Mouse (Mus musculus) ovary, postnatal 14 days (tissue): ENCODE measurements around the gene Man2a1.

ENCODE experiments used
- DNase-seq: peaks from one replicate; pipeline ENCODE4 v3.0.0; 2022; ENCODE audit warnings: low spot score

Gene Man2a1

DNA sequence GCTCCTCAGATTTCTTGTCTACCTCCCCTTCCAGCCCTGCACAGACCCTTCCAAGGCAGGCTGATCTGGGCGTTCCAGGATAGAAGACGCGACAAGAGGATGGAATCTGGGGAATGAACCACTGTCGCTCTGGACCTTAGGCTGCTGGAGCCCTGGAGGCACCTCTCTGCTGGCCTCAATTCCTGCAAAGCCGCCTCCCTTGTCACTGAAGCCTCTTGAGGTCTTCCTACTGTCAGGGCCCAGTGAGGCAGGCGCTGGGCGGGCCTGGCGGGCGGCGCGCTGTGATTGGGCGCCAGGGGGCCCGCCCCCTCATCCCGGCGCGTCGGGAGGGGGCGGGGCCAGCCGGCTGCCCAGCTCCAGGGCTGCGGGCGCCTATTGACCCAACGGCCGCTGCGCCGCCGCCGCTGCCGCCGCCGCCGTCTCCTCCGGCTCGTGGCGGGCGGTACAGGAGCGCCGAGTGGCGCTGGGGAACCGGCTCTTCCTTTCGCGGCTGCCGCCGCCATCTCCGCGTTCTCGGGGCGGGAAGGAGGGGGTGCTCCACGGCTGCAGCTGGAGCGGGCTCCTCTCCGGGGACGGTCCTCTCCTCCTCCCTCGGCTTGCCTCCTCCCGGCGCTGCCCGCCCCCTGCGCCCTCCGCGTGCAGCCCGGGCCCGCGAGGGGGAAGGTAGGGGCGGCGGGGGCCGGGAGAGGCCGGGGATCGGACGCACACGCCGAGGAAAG is at the start of gene Man2a1:
TSS of gene Man2a1 (plus strand) at position 365 of the 719 bp plus-strand sequence.
- peak; percentile 73 for DNase-seq

DNA sequence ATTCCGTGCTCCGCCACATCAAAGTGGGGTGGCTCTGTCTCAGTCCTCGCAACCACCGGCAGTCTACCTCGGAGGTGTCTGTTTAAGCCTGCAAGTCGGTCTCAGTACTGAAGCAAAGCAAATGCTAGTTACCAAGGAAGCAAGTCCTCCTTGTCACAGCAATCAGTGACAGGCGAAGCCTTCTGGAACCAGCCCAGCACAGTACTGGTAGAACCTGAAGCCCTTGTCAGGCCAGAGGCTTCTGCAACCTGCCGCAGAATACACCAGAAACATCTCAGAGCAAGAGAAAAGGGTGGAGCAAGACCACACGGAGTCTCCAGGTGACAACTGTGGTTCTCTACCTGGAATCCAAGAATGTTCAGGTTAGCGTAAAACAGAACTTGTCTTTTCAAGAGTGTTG is 47.2 kb upstream of the Man2a1 start:
- DNase-seq, result no peak

DNA sequence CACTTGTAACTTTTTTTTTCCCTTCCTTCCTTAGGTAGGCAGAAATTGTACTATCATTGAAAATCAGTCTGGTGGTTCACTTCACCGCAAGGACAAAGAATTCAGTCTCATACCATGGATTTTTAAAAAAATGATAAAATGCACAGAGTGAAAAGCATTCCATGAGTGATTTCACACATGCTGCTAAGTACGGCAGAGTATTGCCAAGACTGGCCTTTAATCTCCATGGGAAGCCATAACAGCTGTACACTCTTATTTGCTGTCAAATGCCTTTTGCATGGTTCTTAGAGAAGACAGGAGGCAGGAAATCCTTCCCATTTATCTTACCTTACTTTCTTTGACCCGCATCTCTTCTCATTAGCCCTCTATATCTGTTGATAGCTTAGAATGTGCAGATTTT is 45.6 kb upstream of the Man2a1 start:
- DNase-seq, result no peak

DNA sequence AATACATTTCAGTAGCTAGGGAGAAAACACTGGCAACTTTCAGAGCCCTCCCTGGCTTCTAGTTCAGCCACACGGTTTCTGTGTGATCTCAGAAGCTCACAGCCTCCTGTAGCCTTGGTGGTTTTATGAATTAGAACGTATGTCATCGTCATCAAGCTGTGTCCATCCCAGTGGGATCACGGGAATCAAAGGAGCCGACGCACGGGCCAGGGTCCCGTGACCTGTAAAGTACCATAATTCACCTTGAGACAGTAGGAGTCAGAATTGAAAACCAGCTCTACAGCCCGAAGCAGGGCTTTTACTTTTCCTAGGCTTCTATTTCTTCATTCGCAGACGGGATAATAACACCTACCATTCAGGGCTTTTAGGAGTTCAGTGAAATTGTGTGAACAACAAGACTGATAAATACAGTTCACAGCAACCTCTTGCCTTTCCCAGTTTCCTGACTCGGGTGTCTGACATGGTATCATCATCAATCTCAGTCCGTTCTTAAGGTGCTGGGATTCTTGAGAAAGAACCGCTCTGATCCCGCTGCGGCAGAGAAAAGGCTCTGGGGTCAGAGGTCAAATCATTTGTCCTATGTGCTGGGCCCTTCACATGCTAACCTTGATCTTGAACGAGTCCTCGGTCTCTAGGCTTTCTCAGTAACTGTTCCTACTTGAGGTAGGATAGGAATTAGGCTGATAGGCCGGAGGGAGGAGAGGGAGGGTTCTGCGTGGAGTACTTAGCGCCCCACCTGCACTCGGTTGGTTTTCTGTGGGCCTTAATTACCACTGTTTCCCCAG is 43.7 kb upstream of the Man2a1 start:
- no peak for DNase-seq

DNA sequence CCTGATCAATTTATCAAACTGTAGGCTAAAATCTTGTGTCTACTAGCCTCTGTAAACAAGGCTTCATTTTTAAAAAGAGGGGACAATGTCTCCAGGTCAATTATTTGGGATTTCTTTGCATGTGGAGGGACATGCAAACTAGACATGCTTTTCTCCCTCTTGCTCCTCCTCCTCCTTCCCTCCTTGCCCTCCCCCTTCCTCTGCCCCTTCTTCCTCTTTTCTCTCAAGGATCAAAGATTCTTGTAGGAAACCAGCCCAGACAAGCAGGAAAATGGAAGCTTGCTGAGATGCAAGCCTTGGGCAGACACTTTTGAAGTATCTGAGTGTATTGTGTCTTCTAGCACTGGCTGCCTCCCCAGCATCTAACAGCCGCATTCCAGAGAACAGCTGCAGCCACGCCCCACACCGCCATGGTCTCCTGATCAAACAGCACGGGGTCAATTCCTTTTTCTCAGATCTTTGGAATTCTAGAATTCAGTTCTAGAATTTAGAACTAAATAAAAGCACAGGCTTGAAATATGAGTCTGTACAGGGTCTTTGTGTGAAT is 41.5 kb upstream of the Man2a1 start:
- no peak for DNase-seq

DNA sequence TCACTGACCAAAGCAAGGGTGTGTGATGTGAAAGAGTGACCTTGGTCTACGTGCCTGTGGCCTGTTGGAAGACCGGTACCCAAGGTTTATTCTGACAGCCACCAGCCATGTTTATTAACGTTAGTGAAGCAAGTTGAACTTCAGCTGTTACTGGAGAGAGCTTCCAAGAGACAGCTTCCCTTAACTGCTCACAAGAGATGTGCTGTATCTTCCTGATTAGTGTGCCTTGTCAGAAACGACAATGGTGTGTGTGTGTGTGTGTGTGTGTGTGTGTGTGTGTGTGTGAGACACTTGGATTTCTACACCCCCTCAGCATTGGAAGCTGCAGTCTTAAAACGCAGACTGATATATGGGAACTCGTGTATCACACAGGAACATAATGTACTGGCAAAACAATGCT is 34.1 kb upstream of the Man2a1 start:
- no peak for DNase-seq

DNA sequence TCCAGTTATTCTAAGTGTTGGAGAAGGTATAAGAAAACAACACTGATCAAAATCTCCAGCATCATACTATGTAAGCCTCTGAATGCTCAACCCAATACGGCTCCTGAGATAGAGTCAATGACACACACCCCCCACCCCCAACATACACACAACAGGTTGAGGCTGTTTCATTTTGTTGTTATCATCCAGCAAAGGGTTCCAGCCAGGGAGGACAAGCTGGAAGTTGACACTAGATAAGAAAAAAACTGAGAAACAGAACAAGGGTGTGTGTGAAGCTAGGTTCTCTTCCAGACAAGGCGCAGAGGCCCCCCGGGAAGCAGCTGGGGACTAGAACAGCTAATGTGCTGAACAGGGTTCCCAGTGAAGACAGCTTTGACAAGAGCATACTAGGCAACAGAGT is 33.0 kb upstream of the Man2a1 start:
- no peak for DNase-seq

DNA sequence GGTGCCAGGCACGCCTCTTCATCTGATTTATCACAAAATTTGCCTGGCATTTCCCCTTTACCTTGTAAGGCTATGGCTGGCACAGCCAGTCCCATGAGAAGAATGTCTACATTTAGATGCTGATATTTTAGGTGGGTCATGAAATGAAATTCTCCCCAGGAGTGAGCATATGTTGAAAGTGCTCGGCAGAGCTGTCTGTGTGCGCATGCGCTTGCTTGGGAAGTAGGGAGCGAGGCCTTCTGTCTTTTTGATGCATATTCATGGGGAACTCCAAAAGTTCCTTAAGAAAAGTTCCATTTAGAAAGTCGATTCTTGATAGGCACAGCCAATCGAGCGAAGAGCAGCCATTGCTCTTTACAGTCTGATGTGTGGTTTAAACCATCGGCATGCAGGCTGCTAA is 26.6 kb upstream of the Man2a1 start:
- DNase-seq, result no peak

DNA sequence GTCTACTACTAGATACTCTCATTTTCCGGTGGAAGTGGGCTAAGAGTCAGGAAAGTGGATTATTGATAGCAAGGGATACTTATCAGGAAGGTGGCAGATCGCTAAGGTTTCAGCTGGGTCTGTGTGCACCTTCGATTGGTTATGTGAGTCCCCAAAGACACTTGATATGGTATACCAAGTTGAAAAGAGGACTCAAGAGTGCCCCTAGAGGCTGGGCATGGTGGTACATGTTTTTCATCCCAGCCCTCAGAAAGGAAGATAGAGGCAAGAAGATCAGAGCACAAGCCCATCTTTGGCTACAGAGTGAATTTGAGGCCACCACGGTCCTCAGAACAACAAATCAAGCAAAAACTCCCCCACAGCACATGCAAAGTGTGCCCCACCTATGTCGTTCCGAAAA is 25.3 kb upstream of the Man2a1 start:
- DNase-seq, result peak; percentile 11

DNA sequence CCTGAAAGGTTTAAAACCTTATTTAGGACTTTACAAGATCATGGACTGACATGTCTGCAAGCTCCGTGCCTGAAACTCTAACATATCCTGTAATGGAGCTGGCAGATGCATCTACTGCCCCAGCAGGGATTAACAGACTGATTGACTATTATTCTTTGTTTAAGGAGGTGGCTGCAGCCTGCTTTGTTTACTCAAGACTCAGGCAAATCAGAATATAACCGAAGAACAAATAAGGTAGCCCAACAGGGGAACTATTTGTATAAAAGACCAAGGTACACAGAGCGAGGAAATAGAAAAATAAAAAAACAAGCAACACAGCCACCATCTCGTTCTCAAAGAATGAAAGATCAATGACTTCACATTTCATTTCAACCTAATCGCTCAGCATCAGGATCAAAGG is 23.1 kb upstream of the Man2a1 start:
- DNase-seq, result no peak

DNA sequence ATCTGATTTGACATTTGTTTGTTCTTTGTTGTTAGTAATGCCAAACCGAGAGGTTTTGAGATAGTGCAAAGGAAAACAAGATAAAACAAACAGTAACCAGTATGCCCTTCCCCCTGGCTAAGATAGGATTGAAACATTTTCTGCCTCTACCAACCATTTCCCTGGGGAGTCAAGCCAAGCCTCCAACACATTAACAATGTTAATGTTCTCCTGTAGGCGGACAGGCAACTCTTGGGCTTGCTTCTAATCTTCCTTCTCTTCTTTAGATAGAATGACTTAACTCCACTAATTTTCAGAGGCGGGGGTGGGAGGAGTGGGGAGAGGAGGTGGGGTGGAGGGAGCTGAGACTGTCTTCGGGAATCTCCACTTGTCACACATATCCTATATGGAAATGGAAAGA is 22.2 kb upstream of the Man2a1 start:
- no peak for DNase-seq

DNA sequence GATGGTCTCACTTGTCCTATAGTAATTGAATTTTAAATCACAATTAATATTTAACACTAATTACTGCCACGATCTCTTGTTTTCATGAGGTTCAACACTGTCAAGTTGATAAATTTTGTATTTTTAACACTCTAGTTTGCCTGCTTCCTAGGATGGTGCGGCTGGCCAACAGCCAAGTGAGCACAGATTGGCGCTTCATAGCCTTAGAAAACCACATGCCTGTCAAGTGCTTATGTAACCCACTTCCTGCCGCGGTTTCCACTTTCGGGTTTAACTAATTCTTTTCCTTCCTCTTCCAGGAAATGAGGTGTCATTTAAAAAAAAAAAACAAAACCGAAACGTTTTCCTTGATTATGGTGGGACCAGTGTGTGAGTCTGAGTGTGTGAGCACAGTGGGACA is 20.8 kb upstream of the Man2a1 start:
- no peak for DNase-seq

DNA sequence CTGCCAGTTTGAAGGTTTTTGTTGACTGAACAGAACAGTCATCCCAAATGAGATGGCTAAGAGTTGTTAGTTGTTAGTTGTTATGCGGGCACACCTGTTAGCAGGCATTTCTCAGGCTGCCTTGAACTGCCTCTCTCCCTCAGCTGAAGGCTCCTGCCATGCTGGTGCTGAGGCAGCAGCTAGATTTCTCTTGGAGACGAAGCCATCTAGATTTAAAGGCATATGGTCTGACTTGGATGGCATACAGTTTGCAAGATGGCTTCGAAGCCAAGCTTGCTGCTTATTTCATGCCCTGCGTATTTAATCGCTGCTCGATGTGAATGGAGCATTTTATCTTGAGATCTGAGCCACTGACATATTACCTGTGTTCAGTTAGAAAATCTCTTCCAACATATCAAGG is 19.4 kb upstream of the Man2a1 start:
- DNase-seq, result no peak

DNA sequence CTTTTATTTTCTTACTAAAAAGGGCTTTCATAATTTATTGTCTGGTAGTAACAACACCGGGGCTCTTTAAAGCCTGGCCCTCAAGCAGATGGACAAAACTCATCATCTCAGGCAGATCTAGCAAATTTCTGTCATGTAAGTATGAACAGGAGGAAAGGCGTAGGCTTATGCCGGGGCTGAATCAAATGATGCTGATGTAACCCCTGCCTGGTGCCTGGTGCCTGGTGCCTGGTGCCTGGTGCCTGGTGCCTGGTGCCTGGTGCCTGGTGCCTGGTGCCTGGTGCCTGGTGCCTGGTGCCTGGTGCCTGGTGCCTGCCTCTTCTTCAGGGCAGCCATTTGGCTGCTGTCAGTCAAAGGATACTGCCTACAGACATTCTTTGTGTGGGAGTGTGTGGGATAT is 18.6 kb upstream of the Man2a1 start:
- no peak for DNase-seq

DNA sequence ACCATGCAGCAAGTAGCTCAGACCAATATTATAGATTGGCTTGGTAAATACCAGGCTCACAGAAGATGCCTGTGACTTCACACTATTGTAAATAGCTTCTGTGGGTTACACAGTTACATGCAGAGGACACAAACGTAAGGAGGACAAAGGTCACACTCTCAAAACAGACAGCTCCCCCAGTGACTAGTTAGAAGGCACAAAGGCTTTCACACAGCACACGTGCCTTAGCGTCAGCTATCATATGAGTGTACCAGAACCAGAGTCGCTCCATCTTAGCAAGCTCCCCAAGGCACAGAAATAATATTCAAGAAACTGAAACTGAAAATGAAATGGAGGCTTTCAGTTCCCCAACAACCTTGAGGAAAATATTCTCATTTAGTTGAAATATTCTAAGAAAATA is 10.1 kb upstream of the Man2a1 start:
- DNase-seq, result no peak

DNA sequence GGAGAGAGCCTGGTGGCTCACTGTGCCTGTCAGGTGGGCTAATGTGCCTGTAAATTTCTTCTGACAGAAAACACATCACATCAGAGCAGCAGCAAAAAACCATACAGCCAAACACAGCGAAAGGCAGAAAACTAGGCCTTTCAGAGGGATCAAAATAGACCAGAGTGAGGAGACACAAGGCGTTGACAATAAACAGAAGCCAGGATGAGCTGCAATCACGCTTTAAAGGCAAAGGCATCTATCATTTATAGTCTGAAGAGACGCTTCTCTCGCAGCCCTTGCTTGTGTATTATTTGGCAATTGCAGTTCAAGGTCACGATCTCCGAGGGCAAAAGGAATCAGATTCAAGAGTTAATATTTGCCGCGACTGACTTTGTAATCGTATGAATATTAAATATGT is 9.2 kb upstream of the Man2a1 start:
- no peak for DNase-seq

DNA sequence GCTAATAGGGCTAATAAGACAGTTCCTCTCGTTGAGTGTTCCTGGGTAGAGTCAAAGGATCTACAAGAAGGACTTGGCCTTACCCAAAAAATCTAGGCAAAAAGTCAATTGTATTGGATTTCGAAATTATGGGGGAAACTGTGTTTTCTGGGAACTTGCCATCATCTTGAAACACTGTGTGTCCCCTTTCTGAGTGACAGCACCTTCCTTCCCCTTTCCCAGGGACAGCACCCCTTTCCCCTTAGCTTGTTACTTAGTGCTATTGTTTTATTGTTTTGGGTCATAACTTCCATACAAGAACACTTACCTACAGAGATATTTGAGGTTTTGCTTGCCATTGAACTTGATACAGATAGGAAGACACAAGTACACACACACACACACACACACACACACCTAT is 8.2 kb upstream of the Man2a1 start:
- no peak for DNase-seq

DNA sequence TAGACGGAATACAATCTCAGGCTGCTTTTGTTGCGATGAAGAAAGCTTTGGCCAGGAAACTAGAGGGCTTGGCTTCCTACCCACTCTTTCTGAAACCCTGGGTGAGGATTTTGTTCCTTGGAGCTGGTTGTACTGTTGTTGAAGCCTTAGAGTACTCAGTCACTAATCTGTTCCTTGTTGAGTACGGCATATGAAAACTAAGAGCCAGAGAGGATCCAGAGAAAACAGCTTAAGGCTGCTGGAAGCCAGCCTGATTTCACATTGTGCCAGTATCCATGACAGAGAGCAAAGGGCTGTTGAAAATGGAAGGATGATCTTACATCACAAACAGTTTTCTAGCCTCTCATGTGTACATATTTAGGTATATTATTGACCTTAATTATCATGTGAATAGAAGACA is 7.7 kb upstream of the Man2a1 start:
- DNase-seq, result no peak

DNA sequence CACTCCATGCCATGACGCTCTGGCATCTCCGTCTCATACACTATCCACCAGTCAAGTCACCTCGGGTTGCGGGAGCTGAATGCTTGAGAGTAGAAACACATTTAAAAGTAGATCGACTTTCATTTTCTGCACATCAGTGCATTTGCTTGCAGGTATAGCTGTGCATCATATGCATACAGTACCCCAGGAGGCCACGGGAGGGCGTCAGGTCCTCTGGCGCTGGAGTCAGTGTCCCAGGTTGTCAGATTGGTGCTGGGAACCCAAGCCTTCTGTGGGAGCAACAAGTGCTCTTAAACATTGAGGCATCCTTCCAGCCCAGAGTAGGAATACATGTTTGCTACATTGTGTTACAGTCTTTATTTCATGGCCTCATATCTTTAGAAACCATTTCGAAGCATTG is 2.8 kb upstream of the Man2a1 start:
- no peak for DNase-seq

DNA sequence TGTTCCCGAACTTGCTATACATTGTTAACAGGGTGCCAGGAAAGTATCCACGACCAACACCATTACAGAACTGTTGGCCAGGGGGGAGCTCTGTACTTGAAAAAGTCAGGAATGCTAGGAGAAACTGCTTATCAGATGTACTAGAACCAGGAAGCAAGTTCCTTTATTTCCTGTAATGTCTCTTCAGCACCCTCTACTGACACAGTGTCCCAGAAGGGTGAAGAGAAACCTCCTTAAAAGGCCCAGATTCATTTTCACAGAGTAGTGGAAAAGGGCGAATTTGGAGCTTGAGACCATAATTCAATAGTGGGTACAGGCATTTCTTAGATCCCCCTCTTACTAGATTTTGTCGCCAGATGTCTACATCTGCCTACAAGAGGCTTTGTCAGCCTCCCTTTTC is 620 bp upstream of the Man2a1 start:
- DNase-seq, result peak; percentile 13

DNA sequence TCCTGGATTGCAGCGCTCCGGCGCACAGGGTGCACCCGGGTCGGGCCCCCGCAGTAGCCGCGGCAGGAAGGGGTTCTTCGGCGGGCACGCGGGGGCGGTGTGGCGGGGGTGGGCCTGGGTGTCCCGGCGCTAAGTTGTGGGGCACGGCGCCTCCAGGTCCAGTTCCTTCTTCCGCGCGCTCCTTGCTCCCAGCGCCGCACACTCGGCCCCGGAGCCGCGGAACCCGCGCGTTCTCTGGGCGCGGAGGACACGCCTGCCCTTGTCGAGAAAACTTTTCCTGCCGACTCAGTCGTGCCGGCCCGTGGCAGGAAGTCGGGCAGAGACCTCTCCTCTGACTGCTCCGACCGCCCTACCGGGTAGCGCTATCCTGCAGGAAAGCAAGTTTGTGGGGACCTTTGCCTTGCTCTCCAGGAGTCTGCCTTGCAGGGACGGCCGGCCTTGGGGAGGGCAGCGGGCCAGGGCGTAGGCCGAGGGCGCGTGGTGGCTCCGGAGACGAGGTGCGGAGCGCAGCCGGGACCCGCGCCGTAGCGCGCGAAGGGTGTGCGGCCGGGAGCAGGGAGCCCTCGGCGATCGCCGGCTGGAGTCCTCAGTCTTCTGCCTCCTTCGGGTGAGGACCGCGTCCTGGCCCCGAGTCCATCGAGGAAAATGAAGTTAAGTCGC is 685 bp downstream of the Man2a1 start:
- peak; percentile 55 for DNase-seq

DNA sequence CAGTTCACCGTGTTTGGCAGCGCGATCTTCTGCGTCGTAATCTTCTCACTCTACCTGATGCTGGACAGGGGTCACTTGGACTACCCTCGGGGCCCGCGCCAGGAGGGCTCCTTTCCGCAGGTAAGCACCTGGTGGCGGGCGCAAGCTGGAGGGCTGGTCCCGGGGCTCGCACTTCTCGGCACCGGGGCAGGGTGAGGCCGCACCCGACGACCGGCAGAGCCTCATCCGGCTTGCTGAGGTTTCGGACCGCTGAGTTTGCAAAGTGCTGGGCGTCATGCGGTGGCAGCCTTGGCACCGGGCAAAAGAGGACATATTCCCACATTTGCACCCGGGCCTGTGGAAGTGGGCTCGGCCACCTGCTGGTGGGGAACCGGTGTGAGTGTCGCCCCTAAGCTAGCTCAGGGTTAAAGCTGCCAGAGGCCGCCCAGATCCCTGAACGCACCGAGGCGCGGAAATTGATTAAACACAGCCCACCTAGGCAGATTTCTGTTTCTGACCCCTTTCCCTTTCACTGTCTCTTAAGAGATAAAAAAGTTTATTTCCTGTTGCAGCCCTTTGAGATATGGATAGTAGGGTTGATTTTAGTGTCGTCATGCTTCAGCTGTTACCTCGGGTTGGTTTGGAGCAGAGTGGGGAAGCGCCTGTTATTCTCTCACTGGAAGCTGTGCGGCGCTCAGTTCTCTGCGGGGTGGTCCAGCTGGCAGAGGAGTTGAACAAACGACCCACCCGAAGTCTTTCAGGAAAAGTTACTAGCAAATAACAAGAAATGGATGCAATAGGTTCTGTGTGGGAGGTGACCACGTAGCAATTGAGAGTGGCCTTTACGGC is 1.4 kb downstream of the Man2a1 start:
- peak; percentile 35 for DNase-seq
